Mouse (Mus musculus) kidney, embryonic 14.5 days (tissue): Measurements from ENCODE around the gene Hesx1. TPM values are rescaled to one million over a fixed set of nuclear protein-coding genes. Genes with fewer than 3 reads are reported as not detected.
"Not testable (repeated sequence)": the region's sequence is repeated elsewhere in the genome, so short reads cannot be mapped to it uniquely, and the experiment has no call there.

Experiments used
- ATAC-seq: fragments of 200-750 bp; cut with Nextera tagmentation; 2 replicates; pipeline ENCODE4 v1.8.0; 2017; ENCODE audit warnings: moderate number of reproducible peaks, mild to moderate bottlenecking, moderate TSS enrichment, moderate library complexity; ENCODE audit not compliant: low FRiP score, low TSS enrichment
- H3K27ac ChIP-seq: fragments of 300-500 bp; sonication (generic); 2 replicates; pipeline ENCODE4 v1.5.1; 2014; ENCODE audit warnings: low read depth, mild to moderate bottlenecking, low read length, moderate library complexity, mixed read lengths
- H3K27me3 ChIP-seq: fragments of 300-500 bp; sonication (generic); 2 replicates; pipeline ENCODE4 v1.6.1; 2014; ENCODE audit warnings: mild to moderate bottlenecking, low read length; ENCODE audit not compliant: control insufficient read depth, insufficient read depth
- H3K36me3 ChIP-seq: fragments of 300-500 bp; sonication (generic); 2 replicates; pipeline ENCODE4 v1.6.1; 2014; ENCODE audit warnings: low read length, mixed read lengths; ENCODE audit not compliant: control insufficient read depth, insufficient read depth
- H3K4me1 ChIP-seq: fragments of 300-500 bp; sonication (generic); 2 replicates; pipeline ENCODE4 v1.6.1; 2014; ENCODE audit warnings: low read length, mixed read lengths; ENCODE audit not compliant: control insufficient read depth, insufficient read depth
- H3K4me2 ChIP-seq: fragments of 300-500 bp; sonication (generic); replicated peaks from 2 replicates; pipeline ENCODE4 v1.6.1; 2014; ENCODE audit warnings: low read depth, mild to moderate bottlenecking, low read length
- H3K4me3 ChIP-seq: fragments of 300-500 bp; sonication (generic); 2 replicates; pipeline ENCODE4 v1.5.1; 2014; ENCODE audit warnings: mild to moderate bottlenecking, low read length
- H3K9ac ChIP-seq: fragments of 300-500 bp; sonication (generic); 2 replicates; pipeline ENCODE4 v1.6.1; 2014; ENCODE audit warnings: low read depth, mild to moderate bottlenecking, low read length, moderate library complexity
- H3K9me3 ChIP-seq: fragments of 300-500 bp; sonication (generic); 2 replicates; pipeline ENCODE4 v1.6.1; 2016; ENCODE audit warnings: low read length; ENCODE audit not compliant: control insufficient read depth
- WGBS: fragments of 180-500 bp; shearing (Covaris S2); extraction: QIAGEN DNeasy Blood & Tissue Kit; methylation state at CpG from one replicate; pipeline ENCODE4 v1.1.7; 2014; 5-methylcytosine and 5-hydroxymethylcytosine counted together
- polyA plus RNA-seq: library from polyadenylated mRNA; unstranded; fragments of >200 nt; fragmentation: Nextera tagmentation; extraction: Ambion mirVana; gene quantifications from 2 replicates; pipeline ENCODE4 v1.2.1, GENCODE M21; 2014

The Hesx1 gene
- 0.99 and 1.4 TPM in 2 replicates for polyA plus RNA-seq

GRCm38 (mm10) chr14:26994211-26994741 lies at the start of gene Hesx1:
Gene Hesx1, plus strand, starts transcription at chr14:26994416.
- Histone ChIP-seq H3K36me3 (no peaks in the 10 kb centered on the region), H3K4me1 (peaks cover 12% of the 10 kb centered on the region), H3K27ac (peak within 1 kb of the TSS; percentile 65), H3K9me3 (no peaks in the 10 kb centered on the region), H3K27me3 (no peaks in the 10 kb centered on the region), H3K4me3 (peak within 1 kb of the TSS; percentile 29), H3K9ac (peak within 1 kb of the TSS; percentile 58), H3K4me2 (peak within 1 kb of the TSS; percentile 46)
- 7% methylated on average over 16 of the region's 16 CpGs for WGBS
- ATAC-seq, result peak; percentile 84

DNA sequence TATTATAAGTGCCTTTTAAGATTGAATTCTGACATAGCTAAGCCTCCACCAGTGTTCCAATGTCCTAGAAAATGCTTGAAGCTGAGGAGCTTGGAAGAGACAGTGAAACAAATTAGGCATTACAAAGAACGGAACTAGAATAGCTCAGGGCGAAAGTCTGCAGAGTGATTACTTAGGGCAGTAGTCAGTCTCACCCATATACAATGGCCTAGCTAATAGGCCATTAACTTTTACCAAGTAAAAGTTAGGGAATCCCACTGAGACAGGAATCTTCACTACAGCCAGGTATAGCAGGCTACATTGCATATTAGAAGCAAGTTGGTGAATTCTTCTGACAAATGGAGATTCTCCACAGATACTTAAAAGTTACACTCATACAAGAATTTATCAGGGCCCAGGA lies 38.1 kb upstream of the Hesx1 start:
- H3K4me2 ChIP-seq, H3K9ac ChIP-seq, H3K4me1 ChIP-seq, ATAC-seq, H3K27ac ChIP-seq, H3K27me3 ChIP-seq, H3K9me3 ChIP-seq, H3K4me3 ChIP-seq: not testable (repeated sequence)
- WGBS, result 73% methylated on average over 2 of the region's 2 CpGs
- peaks cover 21% of the 10 kb centered on the region; the same call in 1 of the 2 replicates for H3K36me3 ChIP-seq

GRCm38 (mm10) chr14:26960518-26960917 lies 33.7 kb upstream of the Hesx1 start:
- Histone ChIP-seq H3K4me2 (no peak overlapping the region), H3K36me3 (peaks cover 25% of the 10 kb centered on the region; the same call in 1 of the 2 replicates), H3K9ac (no peak overlapping the region), H3K27ac (no peak overlapping the region), H3K4me3 (no peak overlapping the region), H3K9me3 (no peaks in the 10 kb centered on the region), H3K4me1 (no peaks in the 10 kb centered on the region), H3K27me3 (no peaks in the 10 kb centered on the region)
- no peak for ATAC-seq
- 79% methylated on average over 1 of the region's 1 CpGs for WGBS

GRCm38 (mm10) chr14:26969164-26969563 lies 25.1 kb upstream of the Hesx1 start:
- peak overlapping the region; percentile 88 for H3K4me3 ChIP-seq
- H3K9ac ChIP-seq, result peak overlapping the region; percentile 91
- no peak for ATAC-seq
- no peaks in the 10 kb centered on the region for H3K27me3 ChIP-seq
- WGBS, result 75% methylated on average over 3 of the region's 3 CpGs
- 0 out of 2 replicates have a peak, but pooled peaks cover 4% of the 10 kb centered on the region for H3K4me1 ChIP-seq
- no peaks in the 10 kb centered on the region for H3K9me3 ChIP-seq
- H3K4me2 ChIP-seq, result peak overlapping the region; percentile 47
- H3K27ac ChIP-seq, result no peak overlapping the region
- H3K36me3 ChIP-seq, result no peaks in the 10 kb centered on the region; the same call in 1 of the 2 replicates

GRCm38 (mm10) chr14:26969856-26970407 lies 24.3 kb upstream of the Hesx1 start:
- Histone ChIP-seq H3K27me3 (no peaks in the 10 kb centered on the region), H3K36me3 (no peaks in the 10 kb centered on the region), H3K9me3 (no peaks in the 10 kb centered on the region), H3K27ac (peak overlapping the region; percentile 90), H3K4me2 (peak overlapping the region; percentile 47), H3K9ac (peak overlapping the region; percentile 91), H3K4me3 (peak overlapping the region; percentile 88), H3K4me1 (0 out of 2 replicates have a peak, but pooled peaks cover 4% of the 10 kb centered on the region)
- WGBS, result under 1% methylated on average over 55 of the region's 62 CpGs
- peak; percentile 65 for ATAC-seq

- Histone ChIP-seq H3K9me3 (no peaks in the 10 kb centered on the region), H3K4me3 (peak overlapping the region; percentile 88), H3K9ac (peak overlapping the region; percentile 91), H3K27ac (peak overlapping the region; percentile 90), H3K36me3 (no peaks in the 10 kb centered on the region), H3K4me2 (peak overlapping the region; percentile 47), H3K4me1 (0 out of 2 replicates have a peak, but pooled peaks cover 4% of the 10 kb centered on the region), H3K27me3 (no peaks in the 10 kb centered on the region)
- peak; percentile 98 for ATAC-seq
- WGBS, result under 1% methylated on average over 53 of the region's 53 CpGs
These were observed 23.7 kb upstream of the Hesx1 start for GRCm38 (mm10) chr14:26970439-26970932.

DNA sequence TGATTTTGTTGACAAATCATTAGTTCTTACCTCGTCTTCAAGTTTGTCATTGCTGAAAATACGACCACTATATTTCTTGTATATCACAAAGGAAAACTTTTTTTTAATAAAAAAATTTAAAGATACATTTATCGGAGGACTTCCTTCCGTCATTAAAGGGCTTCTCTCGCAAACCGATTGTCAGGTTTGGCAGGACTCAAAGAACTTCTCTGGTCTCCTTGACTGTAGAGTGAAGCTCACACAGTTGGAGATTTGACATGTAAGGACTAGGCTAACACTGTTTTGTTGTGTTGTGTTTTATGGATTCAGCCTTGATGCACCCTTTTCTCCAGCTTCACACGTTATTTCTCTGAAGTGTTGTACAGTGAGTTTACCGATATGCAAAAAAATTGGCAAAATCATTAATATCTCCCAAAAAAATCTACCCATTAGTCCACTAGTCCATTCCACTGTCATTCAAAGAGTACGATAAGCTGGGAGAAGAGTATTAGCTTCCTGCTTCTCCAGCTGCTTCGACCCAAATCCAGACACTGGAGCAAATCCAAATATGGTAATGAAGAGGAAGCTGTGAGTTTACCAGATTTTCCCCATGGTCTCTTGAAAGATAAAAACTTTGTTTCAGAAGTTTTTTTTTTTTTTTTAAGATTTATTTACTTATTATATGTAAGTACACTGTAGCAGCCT lies 23.0 kb upstream of the Hesx1 start, which contains the start of gene Appl1:
Appl1 (minus strand) TSS at position 127 of the 684 bp plus-strand sequence.
- Histone ChIP-seq H3K4me1 (0 out of 2 replicates have a peak, but pooled peaks cover 4% of the 10 kb centered on the region), H3K4me3 (peak within 1 kb of the TSS; percentile 88), H3K9ac (peak within 1 kb of the TSS; percentile 91), H3K36me3 (no peaks in the 10 kb centered on the region), H3K27me3 (no peaks in the 10 kb centered on the region), H3K27ac (peak within 1 kb of the TSS; percentile 90), H3K9me3 (no peaks in the 10 kb centered on the region), H3K4me2 (peak within 1 kb of the TSS; percentile 47)
- no peak for ATAC-seq
- 46% methylated on average over 10 of the region's 10 CpGs for WGBS

- Histone ChIP-seq H3K27me3 (no peaks in the 10 kb centered on the region), H3K9me3 (no peaks in the 10 kb centered on the region), H3K4me3 (no peak overlapping the region), H3K27ac (no peak overlapping the region), H3K4me2 (no peak overlapping the region), H3K36me3 (no peaks in the 10 kb centered on the region), H3K4me1 (0 out of 2 replicates have a peak, but pooled peaks cover 8% of the 10 kb centered on the region), H3K9ac (no peak overlapping the region)
- 71% methylated on average over 2 of the region's 2 CpGs for WGBS
- ATAC-seq, result no peak
These were observed 21.1 kb upstream of the Hesx1 start for GRCm38 (mm10) chr14:26973089-26973488.
